Mouse (Mus musculus) megakaryocyte, adult 5-6 weeks (primary cell): ENCODE results near the gene Map7. TPM values are rescaled to one million over a fixed set of nuclear protein-coding genes. Genes with fewer than 3 reads are reported as not detected.
A peak's percentile ranks its signal among the peaks of the same experiment; 100 is the strongest.

Experiments
- ATAC-seq: 2 replicates; pipeline ENCODE4 v1.8.0; 2016; ENCODE audit warnings: mild to moderate bottlenecking, inconsistent platforms; ENCODE audit not compliant: poor library complexity, severe bottlenecking
- total RNA-seq, 2 experiments: library from RNA; stranded (forward) in 1 of 2; stranded (reverse) in 1 of 2; fragments of 153-499, 151-499 nt in 1 of 2; fragments of 221-1000, 200-1000 nt in 1 of 2; gene quantifications; 2 replicates each; pipeline versions ENCODE4 v1.2.3 to v1.2.4; 2015 to 2017

Map7 gene
- total RNA-seq, 2 experiments from 2014 or later: 2.3 to 3.8 TPM

GRCm38 (mm10) chr10:20181680-20182399 lies 33.6 kb downstream of the Map7 start:
- no peak for ATAC-seq

GRCm38 (mm10) chr10:20184326-20184725 lies 36.1 kb downstream of the Map7 start:
- no peak for ATAC-seq

GRCm38 (mm10) chr10:20185264-20185663 lies 37.0 kb downstream of the Map7 start:
- no peak for ATAC-seq

- no peak for ATAC-seq
These were observed 37.5 kb downstream of the Map7 start for GRCm38 (mm10) chr10:20185806-20186205.

GRCm38 (mm10) chr10:20186800-20187273 lies 38.6 kb downstream of the Map7 start:
- ATAC-seq: no peak

- no peak for ATAC-seq
These were observed 42.0 kb downstream of the Map7 start for GRCm38 (mm10) chr10:20190139-20190747.

- no peak for ATAC-seq
These were observed 46.7 kb downstream of the Map7 start for GRCm38 (mm10) chr10:20194847-20195540.

- ATAC-seq: no peak
These were observed 48.8 kb downstream of the Map7 start for GRCm38 (mm10) chr10:20197039-20197438.

GRCm38 (mm10) chr10:20198968-20199737 lies 50.9 kb downstream of the Map7 start:
- no peak for ATAC-seq

GRCm38 (mm10) chr10:20201236-20201635 lies 53.0 kb downstream of the Map7 start:
- ATAC-seq: no peak

GRCm38 (mm10) chr10:20202171-20202570 lies 53.9 kb downstream of the Map7 start:
- ATAC-seq: no peak

- ATAC-seq: no peak
These were observed 54.5 kb downstream of the Map7 start for GRCm38 (mm10) chr10:20202818-20203217.

GRCm38 (mm10) chr10:20203502-20203901 lies 55.2 kb downstream of the Map7 start:
- no peak for ATAC-seq

- no peak for ATAC-seq
These were observed 56.6 kb downstream of the Map7 start for GRCm38 (mm10) chr10:20204696-20205431.

GRCm38 (mm10) chr10:20206966-20207365 lies 58.7 kb downstream of the Map7 start:
- no peak for ATAC-seq

GRCm38 (mm10) chr10:20209609-20210341 lies 61.5 kb downstream of the Map7 start:
- no peak for ATAC-seq

GRCm38 (mm10) chr10:20214418-20214817 lies 66.1 kb downstream of the Map7 start:
- no peak for ATAC-seq

- ATAC-seq: no peak
These were observed 68.7 kb downstream of the Map7 start for GRCm38 (mm10) chr10:20216982-20217381.

GRCm38 (mm10) chr10:20218866-20219265 lies 70.6 kb downstream of the Map7 start:
- ATAC-seq: no peak

GRCm38 (mm10) chr10:20219538-20219937 lies 71.3 kb downstream of the Map7 start:
- peak; percentile 70 for ATAC-seq
